Mouse (Mus musculus) fibroblast of lung, adult 2 months (primary cell): ENCODE measurements at regions not wholly inside any gene's neighbourhood (a gene's known extent, or its start where the extent isn't known, plus 50 kb on each side); places are given as distances from the start of the nearest gene placed in this dataset.
A peak's percentile ranks its signal among the peaks of the same experiment; 100 is the strongest.

ENCODE experiments used
- DNase-seq: peaks from one replicate; pipeline ENCODE4 v3.0.0-alpha.2; 2011; ENCODE audit warnings: low read depth

GRCm38 (mm10) chr12:94155110-94155858 lies 1536.7 kb upstream of the Flrt2 start:
- DNase-seq = no peak

- DNase-seq = no peak
Measured at GRCm38 (mm10) chr12:94182358-94182757, 1509.7 kb upstream of the Flrt2 start.

GRCm38 (mm10) chr12:94190620-94191081 lies 1501.4 kb upstream of the Flrt2 start:
- DNase-seq = no peak

DNA sequence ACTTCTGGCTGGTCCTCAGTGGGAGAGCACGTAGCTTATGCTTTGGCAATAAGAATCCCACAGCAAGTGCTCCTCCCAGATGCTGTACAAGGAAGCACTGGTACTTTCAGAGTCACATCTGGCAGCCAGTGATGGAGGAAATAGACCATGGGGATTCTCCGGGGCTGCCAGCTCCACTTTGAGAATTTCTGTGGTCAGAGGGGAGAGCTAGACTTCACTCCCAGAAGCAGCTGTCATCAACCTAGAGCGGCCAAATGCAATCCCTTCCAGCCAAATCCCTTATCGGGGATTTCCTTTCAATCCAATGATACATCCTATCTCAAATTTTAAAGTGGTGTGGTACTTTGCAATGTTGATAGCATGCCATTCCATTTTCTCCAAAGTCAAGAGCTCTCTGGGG lies 1474.1 kb upstream of the Flrt2 start:
- peak; percentile 16 for DNase-seq

DNA sequence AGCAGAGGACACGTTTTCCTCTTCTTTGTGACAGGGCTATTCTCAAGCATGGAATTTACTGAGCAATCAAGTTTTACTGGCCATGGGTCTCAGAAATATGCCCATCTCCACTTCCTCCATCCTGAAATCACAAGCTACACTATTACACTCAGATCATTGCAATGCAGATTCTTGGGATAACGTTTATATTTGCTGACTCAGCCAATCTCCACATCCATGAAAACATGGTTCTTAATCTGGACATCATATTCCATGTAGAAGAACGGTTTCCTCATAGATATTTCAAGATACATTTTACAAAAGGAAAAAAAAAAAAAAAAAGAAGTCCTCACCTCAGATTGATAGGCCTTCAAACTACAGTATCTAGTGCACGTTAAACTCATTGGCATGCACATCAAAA lies 1462.1 kb upstream of the Flrt2 start:
- DNase-seq = no peak

DNA sequence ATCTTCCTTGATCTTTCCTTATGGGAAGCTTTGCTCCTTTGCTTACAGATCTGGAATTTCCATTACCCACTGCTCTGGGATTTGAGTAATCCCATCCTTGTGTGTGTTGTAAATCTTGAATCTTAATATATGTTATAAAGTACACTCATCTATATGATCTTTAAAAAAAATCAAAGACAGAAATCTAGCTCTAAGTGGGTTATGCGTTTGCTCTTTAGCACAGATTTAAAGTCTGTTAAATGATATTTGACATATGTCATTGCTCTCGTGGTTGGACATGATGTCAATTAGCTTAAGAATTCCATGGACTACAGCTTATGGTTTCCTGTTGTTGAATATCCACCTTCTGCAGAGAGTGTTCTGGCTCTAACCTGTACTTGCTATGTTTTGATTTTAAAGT lies 1446.7 kb upstream of the Flrt2 start:
- DNase-seq = no peak

GRCm38 (mm10) chr12:94247362-94247761 lies 1444.7 kb upstream of the Flrt2 start:
- no peak for DNase-seq

DNA sequence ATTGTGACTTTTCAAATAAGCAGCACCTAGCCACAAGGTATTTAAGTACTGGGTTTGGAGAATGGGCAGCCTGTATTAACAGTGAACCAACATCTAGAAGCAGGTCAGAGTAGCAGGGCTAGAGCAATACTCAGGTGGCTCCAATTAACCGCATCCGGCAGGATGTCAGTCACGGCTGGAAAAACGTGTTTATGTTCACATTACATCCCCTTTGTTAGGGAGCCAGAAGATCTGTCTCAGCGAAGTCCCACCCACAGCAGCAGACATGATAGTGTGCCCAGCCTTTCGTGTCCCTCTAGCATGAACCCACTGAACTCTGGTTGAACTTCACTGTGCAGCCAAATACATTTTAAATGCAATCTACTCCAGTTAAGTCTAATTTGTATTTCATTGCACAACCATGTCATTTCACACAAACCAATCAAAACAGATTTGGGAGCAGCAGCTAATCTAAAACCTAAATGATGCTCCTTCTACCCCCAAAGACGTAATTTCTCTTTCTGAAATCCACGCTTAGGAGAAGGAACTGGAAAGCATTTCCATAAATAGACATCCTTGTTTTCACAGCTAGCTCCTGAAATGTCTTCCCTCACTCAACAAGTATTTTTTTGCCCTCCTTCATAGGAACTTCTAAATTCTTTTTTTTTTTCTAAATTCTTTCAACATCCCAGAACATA lies 1438.9 kb upstream of the Flrt2 start:
- no peak for DNase-seq

GRCm38 (mm10) chr12:94280946-94281345 lies 1411.1 kb upstream of the Flrt2 start:
- DNase-seq = peak; percentile 57

DNA sequence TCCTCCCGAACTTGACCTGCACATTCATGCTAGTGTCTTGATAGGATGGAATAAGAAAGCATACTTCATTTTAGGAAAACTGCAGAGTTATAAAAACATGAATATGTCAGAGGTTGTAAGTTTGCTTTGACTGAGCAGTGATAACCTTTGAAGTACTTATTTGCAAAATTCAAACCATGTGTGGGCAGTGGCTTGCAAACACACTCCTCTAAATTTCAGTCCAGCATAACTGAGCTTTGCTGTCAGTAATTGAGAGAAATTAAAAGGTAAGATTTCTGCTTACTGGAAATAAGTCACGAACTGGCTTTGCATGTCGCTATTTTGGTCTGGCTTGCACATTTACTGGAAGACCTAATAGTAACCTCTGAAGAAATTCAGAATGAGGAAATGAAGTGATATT lies 1409.1 kb upstream of the Flrt2 start:
- peak; percentile 46 for DNase-seq

- DNase-seq = peak; percentile 51
Measured at GRCm38 (mm10) chr12:94283572-94283971, 1408.5 kb upstream of the Flrt2 start.

DNA sequence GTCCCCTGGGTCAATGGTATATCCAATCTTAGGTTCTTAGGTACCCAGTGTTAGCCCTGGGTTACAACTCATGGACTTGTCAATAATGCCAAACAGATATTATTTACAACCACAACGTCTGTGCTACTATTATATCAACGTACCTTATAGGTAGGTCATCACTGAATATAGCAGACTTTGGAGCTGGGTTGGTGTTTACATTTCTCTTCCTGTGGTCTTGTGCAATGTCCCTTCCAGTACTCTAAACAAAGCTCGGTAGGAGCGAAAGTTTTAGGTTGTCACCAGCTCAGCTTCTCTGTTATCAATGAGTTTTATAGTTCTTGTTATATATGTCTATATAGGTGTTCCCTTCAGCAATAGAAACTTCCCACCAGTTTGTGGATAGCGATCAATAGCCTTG lies 1394.2 kb upstream of the Flrt2 start:
- no peak for DNase-seq

DNA sequence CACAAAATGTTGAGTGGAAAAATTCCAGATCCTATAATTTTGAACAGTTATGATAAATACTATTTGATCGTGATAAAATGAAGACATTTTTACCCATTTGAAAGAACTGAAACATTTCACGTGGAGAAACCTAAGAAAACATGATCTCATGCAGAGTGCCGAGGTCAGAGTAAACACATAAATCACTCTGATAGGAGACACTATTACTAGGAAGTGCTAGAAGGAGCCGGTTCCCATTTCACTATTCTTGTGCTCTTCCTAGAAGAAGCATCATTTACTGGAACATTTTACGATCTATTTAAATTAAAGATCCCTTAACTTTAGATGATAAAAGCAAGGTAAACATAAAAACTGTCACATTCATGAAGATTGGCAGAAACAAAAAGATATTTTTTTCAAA lies 1359.7 kb upstream of the Flrt2 start:
- no peak for DNase-seq

- no peak for DNase-seq
Measured at GRCm38 (mm10) chr12:94334671-94335070, 1357.4 kb upstream of the Flrt2 start.

GRCm38 (mm10) chr12:94349623-94350156 lies 1342.3 kb upstream of the Flrt2 start:
- no peak for DNase-seq

DNA sequence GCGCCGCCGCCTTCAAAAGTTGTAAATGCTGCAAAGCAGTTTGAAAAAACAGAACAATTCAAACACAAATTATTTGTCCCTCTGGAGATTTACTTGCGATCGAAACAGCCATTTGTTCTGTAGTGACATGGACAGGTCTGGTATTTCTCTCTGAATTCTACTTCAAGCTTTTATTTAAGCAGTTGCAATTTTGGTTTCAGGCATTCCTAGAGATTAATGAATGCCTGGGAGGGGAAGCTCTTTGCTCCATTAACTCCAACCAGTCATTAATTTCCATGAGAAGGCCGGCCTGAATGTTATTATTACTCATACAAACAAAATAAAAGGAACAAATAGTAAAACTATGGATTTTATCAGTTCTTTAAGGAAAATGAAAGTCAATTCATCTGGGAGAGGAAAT lies 1327.8 kb upstream of the Flrt2 start:
- no peak for DNase-seq

DNA sequence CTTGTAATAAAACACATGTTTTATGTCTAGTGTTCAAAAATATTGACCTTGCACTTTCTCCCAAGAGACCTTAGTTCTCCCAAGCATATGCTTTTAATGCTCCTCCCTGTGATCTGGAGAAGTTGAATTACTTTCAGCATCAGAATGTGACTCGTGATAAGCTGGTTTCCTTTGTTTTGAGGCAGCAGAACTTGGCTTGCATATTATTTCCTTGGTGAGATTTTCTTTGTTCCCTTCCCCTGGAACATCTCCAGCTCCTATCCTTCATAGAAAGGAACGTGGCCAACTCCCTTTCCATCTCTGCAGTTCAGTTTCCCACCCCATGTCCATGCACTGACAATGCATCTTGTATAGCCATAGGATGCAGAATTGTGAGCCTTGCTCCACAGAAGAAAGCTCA lies 1292.0 kb upstream of the Flrt2 start:
- no peak for DNase-seq

DNA sequence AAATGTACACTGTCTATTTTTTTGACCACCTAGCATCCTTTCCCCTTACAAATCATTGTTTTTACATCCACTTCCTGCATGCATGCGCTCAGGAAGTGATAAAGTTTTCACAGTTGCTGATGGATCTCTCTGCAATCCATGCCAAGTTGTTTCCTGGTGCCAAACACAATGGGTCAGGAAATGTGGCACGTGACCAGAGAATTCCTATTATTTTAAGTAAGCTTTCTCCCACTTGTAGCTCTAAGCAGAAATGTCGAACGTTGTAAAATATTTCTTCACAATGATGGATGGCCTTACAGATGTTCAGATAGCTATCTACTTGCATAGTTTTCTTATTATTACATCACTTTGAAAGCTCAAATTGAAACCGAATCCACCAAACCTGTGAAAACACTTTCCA lies 1271.1 kb upstream of the Flrt2 start:
- DNase-seq = peak; percentile 22

DNA sequence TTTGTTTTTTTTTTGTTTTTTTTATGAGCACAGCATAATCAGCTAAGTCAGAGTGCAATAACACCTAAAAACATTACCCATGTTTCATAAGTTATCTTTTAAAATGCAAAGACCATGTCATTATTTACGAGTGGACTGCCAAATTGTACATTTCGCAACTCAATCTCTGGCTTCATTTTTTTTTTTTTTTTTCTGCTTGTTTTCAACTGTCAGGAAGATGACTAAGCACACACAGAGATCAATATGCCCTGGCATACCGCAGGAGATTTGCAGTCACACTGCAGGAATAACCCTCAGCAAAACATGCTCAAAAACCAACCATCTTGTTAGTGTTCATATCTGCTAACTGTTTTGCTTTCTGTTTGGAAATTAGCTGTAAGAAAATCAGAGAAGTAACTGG lies 1270.3 kb upstream of the Flrt2 start:
- DNase-seq = peak; percentile 51

DNA sequence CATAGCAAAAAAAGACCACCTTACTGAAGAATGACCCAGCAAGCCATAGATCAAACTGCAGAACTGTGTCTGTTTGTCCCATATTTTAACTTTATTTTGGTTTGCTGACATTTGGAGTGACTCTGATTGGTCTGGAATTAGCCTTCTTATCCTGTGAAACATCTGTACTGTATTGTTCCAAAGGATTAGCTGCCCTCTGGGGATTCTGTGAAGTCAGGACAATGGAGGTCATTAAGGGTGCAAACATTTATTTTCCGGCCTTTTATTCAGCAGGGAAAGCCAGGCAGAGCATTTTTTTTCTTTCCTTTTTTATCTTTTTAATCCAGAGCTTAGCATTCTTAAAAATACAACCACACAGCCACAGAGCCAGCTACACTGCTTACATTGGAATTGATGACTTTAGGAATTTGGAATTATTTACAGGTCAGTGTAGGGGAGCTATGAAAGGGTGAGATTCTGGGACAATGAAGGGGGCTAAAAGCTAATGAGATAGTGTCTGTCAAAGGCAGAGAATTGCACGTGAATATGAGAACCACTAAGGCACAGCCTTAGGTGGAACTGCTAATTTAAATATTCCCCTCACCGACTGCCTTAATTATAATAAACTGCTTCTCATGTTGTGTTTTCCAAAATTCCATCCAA lies 1267.6 kb upstream of the Flrt2 start:
- no peak for DNase-seq

DNA sequence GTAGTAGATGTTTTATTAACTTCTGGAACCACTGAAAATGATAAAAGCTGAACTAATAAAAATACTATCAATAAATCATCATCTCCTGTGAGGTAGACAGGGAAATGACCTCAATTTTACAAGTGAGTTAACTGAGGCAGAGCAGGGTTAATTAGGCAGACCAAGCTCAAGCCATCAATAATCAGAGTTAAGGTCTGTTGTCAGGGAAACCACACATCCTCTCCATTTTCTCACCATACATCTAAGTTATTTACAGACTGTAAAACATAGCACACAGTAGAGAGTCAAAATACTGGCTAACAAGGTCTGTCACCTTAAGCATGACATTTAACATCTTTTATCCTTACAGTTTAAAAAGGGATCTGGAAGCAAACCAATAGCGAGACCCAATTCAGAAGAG lies 1242.5 kb upstream of the Flrt2 start:
- no peak for DNase-seq

DNA sequence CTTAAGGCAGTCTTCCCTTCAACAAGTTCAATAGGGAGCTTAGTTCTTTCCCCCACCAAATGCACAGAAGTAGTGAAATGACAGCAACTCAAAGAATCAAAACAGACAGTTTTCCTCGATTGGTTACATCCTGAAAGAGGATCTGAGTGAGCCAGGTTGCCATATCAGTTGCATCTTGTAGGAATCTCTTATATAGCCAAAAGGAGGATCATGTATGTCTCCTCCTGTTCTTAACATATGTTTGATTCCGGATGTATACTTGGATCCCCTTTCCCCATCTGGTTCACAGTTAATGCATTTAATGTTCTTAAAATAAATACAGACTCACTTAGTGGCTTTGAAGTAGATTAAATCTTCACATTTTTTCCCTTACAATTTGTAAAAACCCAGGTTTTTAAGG lies 1224.0 kb upstream of the Flrt2 start:
- DNase-seq = no peak

DNA sequence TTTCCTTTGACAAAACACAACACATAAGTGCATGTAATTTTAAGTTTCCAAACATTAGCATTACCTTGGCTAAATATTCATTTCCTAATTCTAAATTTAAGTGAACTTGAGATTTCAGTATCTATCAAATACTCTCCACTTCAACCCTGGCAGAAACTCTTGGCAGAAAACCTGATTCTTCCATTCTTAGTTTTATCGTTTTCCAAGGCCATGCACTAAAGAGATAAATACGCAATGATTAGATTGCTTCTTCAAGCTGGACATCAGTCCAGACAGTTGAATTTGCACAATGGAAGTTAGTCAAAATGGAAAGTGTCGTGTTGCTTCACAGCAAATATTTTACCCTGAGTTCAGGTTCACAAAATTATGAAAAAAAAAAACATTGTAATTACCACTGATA lies 1223.4 kb upstream of the Flrt2 start:
- DNase-seq = no peak
